Mouse (Mus musculus) intestine, postnatal 0 days (tissue): ENCODE data around the gene Itpripl2. TPM values are rescaled to one million over a fixed set of nuclear protein-coding genes. Genes with fewer than 3 reads are reported as not detected.

Experiments used
- ATAC-seq: fragments of 200-750 bp; cut with Nextera tagmentation; 2 replicates; pipeline ENCODE4 v1.8.0; 2017; ENCODE audit warnings: mild to moderate bottlenecking, moderate TSS enrichment, moderate library complexity
- H3K27ac ChIP-seq: fragments of 300-500 bp; sonication (generic); 2 replicates; pipeline ENCODE4 v1.5.1; 2014; ENCODE audit warnings: mild to moderate bottlenecking, low read depth, low read length, moderate library complexity
- H3K27me3 ChIP-seq: fragments of 300-500 bp; sonication (generic); replicated peaks from 2 replicates; pipeline ENCODE4 v1.6.1; 2014; ENCODE audit warnings: low read length, mixed read lengths; ENCODE audit not compliant: control insufficient read depth, insufficient read depth
- H3K36me3 ChIP-seq: fragments of 300-500 bp; sonication (generic); 2 replicates; pipeline ENCODE4 v1.6.1; 2014; ENCODE audit warnings: mild to moderate bottlenecking, moderate library complexity; ENCODE audit not compliant: control insufficient read depth, insufficient read depth
- H3K4me1 ChIP-seq: fragments of 300-500 bp; sonication (generic); replicated peaks from 2 replicates; pipeline ENCODE4 v1.6.1; 2014; ENCODE audit warnings: antibody characterized with exemption, low read length, mixed read lengths; ENCODE audit not compliant: control insufficient read depth, insufficient read depth
- H3K4me2 ChIP-seq: fragments of 300-500 bp; sonication (generic); replicated peaks from 2 replicates; pipeline ENCODE4 v1.6.1; 2014; ENCODE audit warnings: low read depth, mild to moderate bottlenecking, moderate library complexity
- H3K4me3 ChIP-seq: fragments of 300-500 bp; sonication (generic); 2 replicates; pipeline ENCODE4 v1.5.1; 2014; ENCODE audit warnings: low read depth, low read length
- H3K9ac ChIP-seq: fragments of 300-500 bp; sonication (generic); 2 replicates; pipeline ENCODE4 v1.6.1; 2014; ENCODE audit warnings: mild to moderate bottlenecking, low read depth, low read length
- H3K9me3 ChIP-seq: fragments of 300-500 bp; sonication (generic); 2 replicates; pipeline ENCODE4 v1.6.1; 2016; ENCODE audit warnings: mixed run types; ENCODE audit not compliant: control insufficient read depth
- CTCF ChIP-seq: sonication (generic); IDR thresholded peaks from 2 replicates; pipeline ENCODE4 v1.5.1; 2016; ENCODE audit warnings: low read depth, mild to moderate bottlenecking, control low read depth, antibody characterized with exemption, moderate library complexity
- WGBS: fragments of 180-500 bp; shearing (Covaris S2); extraction: QIAGEN DNeasy Blood & Tissue Kit; methylation state at CpG from one replicate; pipeline ENCODE4 v1.1.7; 2014; 5-methylcytosine and 5-hydroxymethylcytosine counted together
- polyA plus RNA-seq: library from polyadenylated mRNA; unstranded; fragments of >200 nt; fragmentation: Nextera tagmentation; extraction: Ambion mirVana; gene quantifications from 2 replicates; pipeline ENCODE4 v1.2.1, GENCODE M21; 2015

Gene Itpripl2
- polyA plus RNA-seq, 1 experiment from 2014 or later: 4.6 TPM

GRCm38 (mm10) chr7:118437101-118437802 lies 54.5 kb downstream of the Itpripl2 start:
- no peak overlapping the region for H3K9ac ChIP-seq
- no peaks in the 10 kb centered on the region for H3K36me3 ChIP-seq
- TF ChIP-seq CTCF: peak; percentile 87
- ATAC-seq: no peak
- H3K4me1 ChIP-seq: no peaks in the 10 kb centered on the region
- WGBS: 63% methylated on average over 7 of the region's 7 CpGs
- H3K9me3 ChIP-seq: no peaks in the 10 kb centered on the region
- no peak overlapping the region for H3K4me3 ChIP-seq
- no peak overlapping the region for H3K27ac ChIP-seq
- H3K27me3 ChIP-seq: no peaks in the 10 kb centered on the region
- no peak overlapping the region for H3K4me2 ChIP-seq

Other genes starting within 250 kb of the Itpripl2 start
- gene Smg1, start 248.3 kb downstream of the Itpripl2 start, polyA plus RNA-seq: 6.7 and 7.9 TPM in 2 replicates
- gene Syt17, start 43.8 kb downstream of the Itpripl2 start, polyA plus RNA-seq: 3.0 and 3.4 TPM in 2 replicates
- gene Coq7, start 41.4 kb upstream of the Itpripl2 start, polyA plus RNA-seq: 123 and 139 TPM in 2 replicates
- gene Tmc7, start 92.8 kb upstream of the Itpripl2 start, polyA plus RNA-seq: 1.4 and 1.5 TPM in 2 replicates
- 48.1 and 49.0 TPM in 2 replicates for gene Tmc5, start 105.3 kb upstream of the Itpripl2 start, polyA plus RNA-seq
- 120 and 136 TPM in 2 replicates for gene Gde1, start 213.8 kb upstream of the Itpripl2 start, polyA plus RNA-seq
- 2.8 and 3.1 TPM in 2 replicates for gene Ccp110, start 220.6 kb upstream of the Itpripl2 start, polyA plus RNA-seq
- 55.3 and 57.8 TPM in 2 replicates for gene Vps35l, start 248.3 kb upstream of the Itpripl2 start, polyA plus RNA-seq